In genomic region chr7:19517652-19518365, GRCm38 (mm10) we compare ENCODE assay signal across 10 mouse cellular contexts. TPM values are rescaled to one million over a fixed set of nuclear protein-coding genes. Genes with fewer than 3 reads are reported as not detected.
DNase-seq lines count a peak whose midpoint lies in the region; ATAC-seq lines count a peak whose summit lies in the region.
"Had no signal": no experiment of that assay in that cellular context is flagged by ENCODE, and none has a peak within 500 bp of the region (broad histone marks: within the 10 kb centered on the region; RNA-seq: fewer than 3 reads in every experiment).

TSS of gene Nkpd1 (plus strand) at chr7:19517838.

- H3K4me3 ChIP-seq in hindbrain, embryonic 15.5 days, result peak within 1 kb of the TSS; percentile 21
- H3K4me3 ChIP-seq in midbrain, embryonic 12.5 days, result peak within 1 kb of the TSS; percentile 27

- H3K36me3 ChIP-seq in hindbrain, embryonic 15.5 days, result no peaks in the 10 kb centered on the region
- H3K36me3 ChIP-seq in midbrain, embryonic 12.5 days, result no peaks in the 10 kb centered on the region

- ATAC-seq in hindbrain, embryonic 15.5 days (ENCODE audit: low FRiP score, low read depth), result no peak
- ATAC-seq in midbrain, embryonic 12.5 days (ENCODE audit: low FRiP score, low read depth), result no peak
- ATAC-seq: Patski had no signal

- no peaks in the 10 kb centered on the region for H3K9me3 ChIP-seq in hindbrain, embryonic 15.5 days
- no peaks in the 10 kb centered on the region for H3K9me3 ChIP-seq in midbrain, embryonic 12.5 days

- 7% methylated on average over 19 of the region's 29 CpGs for WGBS in hindbrain, embryonic 15.5 days
- 8% methylated on average over 21 of the region's 29 CpGs for WGBS in midbrain, embryonic 12.5 days

- peak within 1 kb of the TSS; percentile 37 for H3K9ac ChIP-seq in hindbrain, embryonic 15.5 days
- H3K9ac ChIP-seq in midbrain, embryonic 12.5 days (replicated peaks), result peak within 1 kb of the TSS; percentile 39; the same call in 1 of the 2 replicates

- H3K27ac ChIP-seq in hindbrain, embryonic 15.5 days (replicated peaks), result no peak within 1 kb of the TSS
- H3K27ac ChIP-seq in midbrain, embryonic 12.5 days (replicated peaks), result no peak within 1 kb of the TSS

- peak within 1 kb of the TSS; percentile 57 for H3K4me2 ChIP-seq in hindbrain, embryonic 15.5 days
- peak within 1 kb of the TSS; percentile 51 for H3K4me2 ChIP-seq in midbrain, embryonic 12.5 days (replicated peaks)

- peaks cover 51% of the 10 kb centered on the region for H3K27me3 ChIP-seq in hindbrain, embryonic 15.5 days
- peaks cover 74% of the 10 kb centered on the region for H3K27me3 ChIP-seq in midbrain, embryonic 12.5 days

- H3K4me1 ChIP-seq in hindbrain, embryonic 15.5 days (replicated peaks), result peaks cover 15% of the 10 kb centered on the region
- H3K4me1 ChIP-seq in midbrain, embryonic 12.5 days, result peaks cover 16% of the 10 kb centered on the region

- DNase-seq in embryo, embryonic 10 days (ENCODE audit: low spot score), result peak; percentile 62
- no peak for DNase-seq in embryo, embryonic 9.5 days (ENCODE audit: extremely low spot score)
- peak; percentile 71 for DNase-seq in urinary bladder, postnatal 14 days (ENCODE audit: low spot score)
- no peak for DNase-seq in urinary bladder, postnatal 4 days (ENCODE audit: low spot score in 2 of 2)
- DNase-seq in gastrocnemius, adult 18-20 months (ENCODE audit: low spot score), result no peak
- no peak for DNase-seq in thymus, postnatal 10 days (ENCODE audit: low spot score in 2 of 2)

RNA-seq across cellular contexts. Expression of gene Nkpd1, which starts in this region (rescaled TPM):
- polyA plus RNA-seq in hindbrain, embryonic 15.5 days (2015; fragmentation: Nextera tagmentation; extraction: Ambion mirVana), result 1.1 and 1.2 TPM in 2 replicates
- polyA plus RNA-seq in midbrain, embryonic 12.5 days (2016; fragmentation: Nextera tagmentation; extraction: Ambion mirVana), result 0.06 TPM in 1 of 2 replicates, not detected in the other
- total RNA-seq in gastrocnemius, adult 18-20 months (2021), result not detected
- polyA plus RNA-seq: liver, embryonic 16.5 days had no signal

Comparison
In these comparisons a context has a peak if more than half of its experiments do, and no peak if none do; other contexts are left out.
1. DNase-seq: peak in embryo, embryonic 10 days (single experiment) and urinary bladder, postnatal 14 days (single experiment); none in embryo, embryonic 9.5 days (single experiment), urinary bladder, postnatal 4 days (0 of 2), gastrocnemius, adult 18-20 months (single experiment) and thymus, postnatal 10 days (0 of 2).